In the genomic region with DNA sequence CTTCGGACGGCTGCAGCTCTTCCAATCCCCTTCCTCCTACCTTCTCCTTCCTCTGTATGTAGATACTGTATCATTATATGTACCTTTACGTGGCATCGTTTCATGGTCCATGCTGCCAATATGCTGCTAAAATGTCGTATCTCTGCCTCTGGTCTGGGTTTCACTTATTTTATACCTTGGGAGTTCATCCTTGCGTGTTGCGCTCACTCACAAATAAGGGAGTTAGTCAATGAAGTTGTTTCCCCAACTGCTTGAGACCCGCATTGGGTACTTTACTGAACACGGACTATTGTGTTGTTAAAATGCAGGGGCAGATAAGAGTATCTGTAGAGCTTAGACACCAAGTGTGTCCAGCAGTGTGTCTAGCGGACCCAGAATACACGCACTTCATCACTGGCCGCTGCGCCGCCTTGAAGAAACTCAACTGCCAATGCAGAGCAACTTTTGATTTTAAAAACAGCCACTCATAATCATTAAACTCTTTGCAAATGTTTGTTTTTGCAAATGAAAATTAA, we compare ENCODE assay signal across 13 mouse cellular contexts. TPM values are rescaled to one million over a fixed set of nuclear protein-coding genes. Genes with fewer than 3 reads are reported as not detected.
DNase-seq lines count a peak whose midpoint lies in the region; ATAC-seq and TF ChIP-seq lines count a peak whose summit lies in the region.
"Had no signal": no experiment of that assay in that cellular context is flagged by ENCODE, and none has a peak within 500 bp of the region (broad histone marks: within the 10 kb centered on the region; RNA-seq: fewer than 3 reads in every experiment).

No protein-coding gene starts in this region.

- no peaks in the 10 kb centered on the region for H3K36me3 ChIP-seq in heart, embryonic 12.5 days
- no peaks in the 10 kb centered on the region for H3K36me3 ChIP-seq in hindbrain, embryonic 12.5 days
- H3K36me3 ChIP-seq in midbrain, embryonic 14.5 days (ENCODE audit: control insufficient read depth, insufficient read depth, low read length), result no peaks in the 10 kb centered on the region
- H3K36me3 ChIP-seq: liver, embryonic 12.5 days had no signal

- TF ChIP-seq POLR2A in brain, embryonic 14.5 days (IDR thresholded peaks at IDR 0.05; ENCODE audit: borderline replicate concordance, extremely low read depth, insufficient read depth, insufficient read length, poor library complexity, severe bottlenecking), result no peak

- H3K4me1 ChIP-seq in heart, embryonic 12.5 days (replicated peaks), result peaks cover 26% of the 10 kb centered on the region; the same call in 1 of the 2 replicates
- peaks cover 39% of the 10 kb centered on the region for H3K4me1 ChIP-seq in hindbrain, embryonic 12.5 days
- peaks cover 20% of the 10 kb centered on the region for H3K4me1 ChIP-seq in midbrain, embryonic 14.5 days (ENCODE audit: control insufficient read depth, insufficient read depth, low read length)

- no peak for ATAC-seq in heart, embryonic 12.5 days (ENCODE audit: insufficient number of reproducible peaks, low FRiP score)
- ATAC-seq in hindbrain, embryonic 12.5 days (ENCODE audit: low FRiP score), result no peak
- no peak for ATAC-seq in midbrain, embryonic 14.5 days (ENCODE audit: low FRiP score, low TSS enrichment)
- ATAC-seq: inflammation-experienced regulatory T-cells, adult 6 months; liver, embryonic 12.5 days had no signal

- no peak for TF ChIP-seq CTCF in brain, embryonic 14.5 days (IDR thresholded peaks at IDR 0.05; ENCODE audit: borderline replicate concordance, extremely low read depth, insufficient read depth, insufficient read length)

- H3K4me3 ChIP-seq in heart, embryonic 12.5 days, result no peak overlapping the region
- peak overlapping the region; percentile 43 for H3K4me3 ChIP-seq in hindbrain, embryonic 12.5 days
- no peak overlapping the region for H3K4me3 ChIP-seq in midbrain, embryonic 14.5 days (replicated peaks; ENCODE audit: low read depth, low read length)

- no peak for DNase-seq in heart, postnatal 4 days
- DNase-seq in brain, embryonic 14.5 days (ENCODE audit: low read depth), result peak; percentile 51
- peak; percentile 36 for DNase-seq in midbrain, embryonic 14.5 days
- no peak for DNase-seq in adrenal gland, postnatal 4 days (ENCODE audit: low spot score in 2 of 2)
- DNase-seq in cerebellum, adult 11 months, result no peak
- DNase-seq in left cerebral cortex, postnatal 14 days (ENCODE audit: low spot score in 2 of 2), result no peak
- DNase-seq: cerebellum, adult 9-10 months; gastrocnemius, postnatal 25 days had no signal

- H3K9ac ChIP-seq in heart, embryonic 12.5 days, result no peak overlapping the region
- H3K9ac ChIP-seq in hindbrain, embryonic 12.5 days, result 0 out of 2 replicates have a peak overlapping the region, but pooled peaks have one; percentile 38
- H3K9ac ChIP-seq in midbrain, embryonic 14.5 days (replicated peaks; ENCODE audit: low read length), result no peak overlapping the region
- H3K9ac ChIP-seq: liver, embryonic 12.5 days had no signal

- H3K27ac ChIP-seq in heart, embryonic 12.5 days (ENCODE audit: poor library complexity, severe bottlenecking), result no peak overlapping the region
- H3K27ac ChIP-seq in hindbrain, embryonic 12.5 days, result no peak overlapping the region
- no peak overlapping the region for H3K27ac ChIP-seq in midbrain, embryonic 14.5 days (replicated peaks; ENCODE audit: low read depth, low read length)
- H3K27ac ChIP-seq: liver, embryonic 12.5 days had no signal

- no peaks in the 10 kb centered on the region; the same call in 1 of the 2 replicates for H3K9me3 ChIP-seq in heart, embryonic 12.5 days (replicated peaks)
- H3K9me3 ChIP-seq in hindbrain, embryonic 12.5 days (replicated peaks), result no peaks in the 10 kb centered on the region
- H3K9me3 ChIP-seq in midbrain, embryonic 14.5 days (ENCODE audit: control insufficient read depth, low read length), result no peaks in the 10 kb centered on the region
- H3K9me3 ChIP-seq: liver, embryonic 12.5 days had no signal

- intact Hi-C loops in left cerebral cortex, postnatal 14 days (cut with DNase I), result no loop called here

- WGBS in heart, embryonic 12.5 days, result 5% methylated on average over 14 of the region's 14 CpGs
- WGBS in hindbrain, embryonic 12.5 days, result 3% methylated on average over 14 of the region's 14 CpGs
- WGBS in midbrain, embryonic 14.5 days, result 2% methylated on average over 14 of the region's 14 CpGs

- H3K27me3 ChIP-seq in heart, embryonic 12.5 days (replicated peaks), result peaks cover 74% of the 10 kb centered on the region
- H3K27me3 ChIP-seq in hindbrain, embryonic 12.5 days, result peaks cover 79% of the 10 kb centered on the region
- peaks cover 86% of the 10 kb centered on the region for H3K27me3 ChIP-seq in midbrain, embryonic 14.5 days (ENCODE audit: control insufficient read depth, insufficient read depth, low read length)

- H3K4me2 ChIP-seq in heart, embryonic 12.5 days, result peak overlapping the region; percentile 85
- H3K4me2 ChIP-seq in hindbrain, embryonic 12.5 days (replicated peaks), result peak overlapping the region; percentile 76; the same call in 1 of the 2 replicates
- H3K4me2 ChIP-seq in midbrain, embryonic 14.5 days (ENCODE audit: low read length), result no peak overlapping the region

RNA-seq across cellular contexts. Expression of a gene that starts 1.6 kb away (rescaled TPM):
- polyA plus RNA-seq in heart, embryonic 12.5 days (2016; fragmentation: Nextera tagmentation; extraction: Ambion mirVana), result not detected in 2 replicates
- not detected for total RNA-seq in heart, postnatal 4 days (2021)
- 1.2 and 5.9 TPM in 2 replicates for polyA plus RNA-seq in brain, embryonic 14.5 days (2012; rRNA removed)
- polyA plus RNA-seq in hindbrain, embryonic 12.5 days (2016; fragmentation: Nextera tagmentation; extraction: Ambion mirVana), result 17.7 and 18.3 TPM in 2 replicates
- 4.2 and 4.6 TPM in 2 replicates for polyA plus RNA-seq in midbrain, embryonic 14.5 days (2014; fragmentation: Nextera tagmentation; extraction: Ambion mirVana)
- total RNA-seq in adrenal gland, postnatal 4 days (2021), result under 1 TPM in 1 of 2 experiments, not detected in 1; 0.20 TPM
- total RNA-seq in left cerebral cortex, postnatal 14 days (2021), result not detected
- total RNA-seq: adrenal gland, postnatal 25 days; gastrocnemius, postnatal 25 days had no signal
- polyA plus RNA-seq: inflammation-experienced regulatory T-cells, adult 6 months; liver, embryonic 12.5 days had no signal

Comparison
In these comparisons a context has a peak if more than half of its experiments do, and no peak if none do; other contexts are left out.
1. DNase-seq: peak in brain, embryonic 14.5 days (single experiment) and midbrain, embryonic 14.5 days (single experiment); none in heart, postnatal 4 days (single experiment), adrenal gland, postnatal 4 days (0 of 2), cerebellum, adult 11 months (single experiment) and left cerebral cortex, postnatal 14 days (0 of 2).